Mouse (Mus musculus): ENCODE measurements around the gene Ifna5. TPM values are rescaled to one million over a fixed set of nuclear protein-coding genes. Genes with fewer than 3 reads are reported as not detected.
"Not testable (repeated sequence)": the region's sequence is repeated elsewhere in the genome, so short reads cannot be mapped to it uniquely, and the experiment has no call there.

Ifna5 gene
- polyA plus RNA-seq, 1 experiment, result not detected

- no peak overlapping the region for H3K4me3 ChIP-seq (ENCODE audit: insufficient read depth, low read length)
- TF ChIP-seq POLR2A (IDR thresholded peaks at IDR 0.05; ENCODE audit: extremely low read depth, insufficient read depth, low read length), result no peak
- peak; percentile 29; the same call in 1 of the 2 replicates for TF ChIP-seq CTCF (IDR thresholded peaks at IDR 0.05; ENCODE audit: extremely low read depth, insufficient read depth, low read length)
- no peaks in the 10 kb centered on the region for H3K4me1 ChIP-seq (ENCODE audit: control insufficient read depth, insufficient read depth, low read length)
- H3K27ac ChIP-seq (ENCODE audit: insufficient read depth, low read length), result no peak overlapping the region
Measured at GRCm38 (mm10) chr4:88822995-88823394, 12.3 kb upstream of the Ifna5 start.

GRCm38 (mm10) chr4:88827116-88827515 is 8.2 kb upstream of the Ifna5 start, which contains the start of gene Ifna6:
Gene Ifna6, plus strand, starts transcription at chr4:88827416.
- not testable (repeated sequence) for H3K4me1 ChIP-seq (ENCODE audit: control insufficient read depth, insufficient read depth, low read length); H3K4me3 ChIP-seq (ENCODE audit: insufficient read depth, low read length); H3K27ac ChIP-seq (ENCODE audit: insufficient read depth, low read length)

GRCm38 (mm10) chr4:88830523-88830922 is 4.8 kb upstream of the Ifna5 start:
- Histone ChIP-seq H3K4me3 (ENCODE audit: insufficient read depth, low read length) (no peak overlapping the region), H3K4me1 (ENCODE audit: control insufficient read depth, insufficient read depth, low read length) (no peaks in the 10 kb centered on the region), H3K27ac (ENCODE audit: insufficient read depth, low read length) (no peak overlapping the region)
- TF ChIP-seq CTCF (IDR thresholded peaks at IDR 0.05; ENCODE audit: extremely low read depth, insufficient read depth, low read length) (peak; percentile 29; the same call in 1 of the 2 replicates), POLR2A (IDR thresholded peaks at IDR 0.05; ENCODE audit: extremely low read depth, insufficient read depth, low read length) (no peak)

- H3K27ac ChIP-seq (ENCODE audit: insufficient read depth, low read length), result no peak overlapping the region
- TF ChIP-seq POLR2A (IDR thresholded peaks at IDR 0.05; ENCODE audit: extremely low read depth, insufficient read depth, low read length) (no peak), CTCF (IDR thresholded peaks at IDR 0.05; ENCODE audit: extremely low read depth, insufficient read depth, low read length) (no peak)
- H3K4me3 ChIP-seq (ENCODE audit: insufficient read depth, low read length), result no peak overlapping the region
- H3K4me1 ChIP-seq (ENCODE audit: control insufficient read depth, insufficient read depth, low read length), result no peaks in the 10 kb centered on the region
Measured at GRCm38 (mm10) chr4:88838828-88839227, 3.5 kb downstream of the Ifna5 start.

GRCm38 (mm10) chr4:88840058-88840457 is 4.7 kb downstream of the Ifna5 start:
- H3K27ac ChIP-seq (ENCODE audit: insufficient read depth, low read length), result no peak overlapping the region
- TF ChIP-seq POLR2A (IDR thresholded peaks at IDR 0.05; ENCODE audit: extremely low read depth, insufficient read depth, low read length), result no peak
- no peak for TF ChIP-seq CTCF (IDR thresholded peaks at IDR 0.05; ENCODE audit: extremely low read depth, insufficient read depth, low read length)
- H3K4me3 ChIP-seq (ENCODE audit: insufficient read depth, low read length), result no peak overlapping the region
- H3K4me1 ChIP-seq (ENCODE audit: control insufficient read depth, insufficient read depth, low read length), result no peaks in the 10 kb centered on the region

- H3K4me3 ChIP-seq (ENCODE audit: insufficient read depth, low read length), result no peak within 1 kb of the TSS
- TF ChIP-seq POLR2A (IDR thresholded peaks at IDR 0.05; ENCODE audit: extremely low read depth, insufficient read depth, low read length), result no peak
- TF ChIP-seq CTCF (IDR thresholded peaks at IDR 0.05; ENCODE audit: extremely low read depth, insufficient read depth, low read length), result no peak
- H3K27ac ChIP-seq (ENCODE audit: insufficient read depth, low read length), result no peak within 1 kb of the TSS
- no peaks in the 10 kb centered on the region for H3K4me1 ChIP-seq (ENCODE audit: control insufficient read depth, insufficient read depth, low read length)
Measured at GRCm38 (mm10) chr4:88841438-88841911, 6.2 kb downstream of the Ifna5 start, which contains the start of gene Ifna4. Gene Ifna4, plus strand, starts transcription at chr4:88841861.

GRCm38 (mm10) chr4:88845334-88845733 is 10.0 kb downstream of the Ifna5 start:
- TF ChIP-seq CTCF (IDR thresholded peaks at IDR 0.05; ENCODE audit: extremely low read depth, insufficient read depth, low read length) (0 out of 2 replicates have a peak, but pooled peaks have one; percentile 5), POLR2A (IDR thresholded peaks at IDR 0.05; ENCODE audit: extremely low read depth, insufficient read depth, low read length) (no peak)
- Histone ChIP-seq H3K4me1 (ENCODE audit: control insufficient read depth, insufficient read depth, low read length) (no peaks in the 10 kb centered on the region), H3K27ac (ENCODE audit: insufficient read depth, low read length) (no peak overlapping the region)

GRCm38 (mm10) chr4:88849698-88850097 is 14.4 kb downstream of the Ifna5 start, which contains the start of gene Ifna1:
Gene Ifna1, plus strand, starts transcription at chr4:88850087.
- TF ChIP-seq CTCF (IDR thresholded peaks at IDR 0.05; ENCODE audit: extremely low read depth, insufficient read depth, low read length), result no peak
- no peak for TF ChIP-seq POLR2A (IDR thresholded peaks at IDR 0.05; ENCODE audit: extremely low read depth, insufficient read depth, low read length)
- H3K4me3 ChIP-seq (ENCODE audit: insufficient read depth, low read length), result no peak within 1 kb of the TSS
- H3K4me1 ChIP-seq (ENCODE audit: control insufficient read depth, insufficient read depth, low read length), result no peaks in the 10 kb centered on the region
- no peak within 1 kb of the TSS for H3K27ac ChIP-seq (ENCODE audit: insufficient read depth, low read length)

More at GRCm38 (mm10) chr4:88845334-88845733, 10.0 kb downstream of the Ifna5 start:
- no peak overlapping the region for H3K4me3 ChIP-seq (ENCODE audit: insufficient read depth, low read length)

GRCm38 (mm10) chr4:88851026-88851763 is 15.9 kb downstream of the Ifna5 start:
- Histone ChIP-seq H3K27ac (ENCODE audit: insufficient read depth, low read length) (no peak overlapping the region), H3K4me3 (ENCODE audit: insufficient read depth, low read length) (no peak overlapping the region), H3K4me1 (ENCODE audit: control insufficient read depth, insufficient read depth, low read length) (no peaks in the 10 kb centered on the region)
- no peak for TF ChIP-seq POLR2A (IDR thresholded peaks at IDR 0.05; ENCODE audit: extremely low read depth, insufficient read depth, low read length)
- no peak for TF ChIP-seq CTCF (IDR thresholded peaks at IDR 0.05; ENCODE audit: extremely low read depth, insufficient read depth, low read length)

- H3K4me1 ChIP-seq (ENCODE audit: control insufficient read depth, insufficient read depth, low read length), result no peaks in the 10 kb centered on the region
- TF ChIP-seq POLR2A (IDR thresholded peaks at IDR 0.05; ENCODE audit: extremely low read depth, insufficient read depth, low read length) (no peak), CTCF (IDR thresholded peaks at IDR 0.05; ENCODE audit: extremely low read depth, insufficient read depth, low read length) (no peak)
- no peak overlapping the region for H3K27ac ChIP-seq (ENCODE audit: insufficient read depth, low read length)
- no peak overlapping the region for H3K4me3 ChIP-seq (ENCODE audit: insufficient read depth, low read length)
Measured at GRCm38 (mm10) chr4:88859214-88859613, 23.9 kb downstream of the Ifna5 start.

All from cortical plate, adult 2 months (tissue).